Mouse (Mus musculus) heart, embryonic 12.5 days (tissue): ENCODE measurements around the gene Gm15517. TPM values are rescaled to one million over a fixed set of nuclear protein-coding genes. Genes with fewer than 3 reads are reported as not detected.
"Not testable (repeated sequence)": the region's sequence is repeated elsewhere in the genome, so short reads cannot be mapped to it uniquely, and the experiment has no call there.

Experiments used
- ATAC-seq: fragments of 200-750 bp; cut with Nextera tagmentation; 2 replicates; pipeline ENCODE4 v1.8.0; 2017; ENCODE audit warnings: moderate TSS enrichment, moderate library complexity; ENCODE audit not compliant: insufficient number of reproducible peaks, low FRiP score
- H3K27ac ChIP-seq: fragments of 300-500 bp; sonication (generic); 2 replicates; pipeline ENCODE4 v1.5.1; 2016; ENCODE audit warnings: mild to moderate bottlenecking, moderate library complexity; ENCODE audit not compliant: poor library complexity, severe bottlenecking
- H3K27me3 ChIP-seq: fragments of 300-500 bp; sonication (generic); replicated peaks from 2 replicates; pipeline ENCODE4 v1.6.1; 2016; ENCODE audit warnings: mild to moderate bottlenecking, moderate library complexity
- H3K36me3 ChIP-seq: fragments of 300-500 bp; sonication (generic); 2 replicates; pipeline ENCODE4 v1.6.1; 2016; ENCODE audit warnings: mild to moderate bottlenecking, moderate library complexity
- H3K4me1 ChIP-seq: fragments of 300-500 bp; sonication (generic); replicated peaks from 2 replicates; pipeline ENCODE4 v1.6.1; 2016; ENCODE audit warnings: mild to moderate bottlenecking
- H3K4me2 ChIP-seq: fragments of 300-500 bp; sonication (generic); 2 replicates; pipeline ENCODE4 v1.6.1; 2016; ENCODE audit warnings: mild to moderate bottlenecking, moderate library complexity
- H3K4me3 ChIP-seq: fragments of 300-500 bp; sonication (generic); 2 replicates; pipeline ENCODE4 v1.5.1; 2016; ENCODE audit warnings: mild to moderate bottlenecking
- H3K9ac ChIP-seq: fragments of 300-500 bp; sonication (generic); 2 replicates; pipeline ENCODE4 v1.6.1; 2016; ENCODE audit warnings: mild to moderate bottlenecking, moderate library complexity
- H3K9me3 ChIP-seq: fragments of 300-500 bp; sonication (generic); replicated peaks from 2 replicates; pipeline ENCODE4 v1.6.1; 2016; ENCODE audit warnings: mild to moderate bottlenecking, moderate library complexity
- WGBS: fragments of 180-500 bp; shearing (Covaris S2); methylation state at CpG from one replicate; pipeline ENCODE4 v1.1.7; 2016; 5-methylcytosine and 5-hydroxymethylcytosine counted together
- polyA plus RNA-seq: library from polyadenylated mRNA; unstranded; fragments of >200 nt; fragmentation: Nextera tagmentation; extraction: Ambion mirVana; gene quantifications from 2 replicates; pipeline ENCODE4 v1.2.1, GENCODE M21; 2016

Gene Gm15517
- not detected in 2 replicates for polyA plus RNA-seq

GRCm38 (mm10) chr7:44261147-44261546 lies at the start of gene Gm15517:
TSS of gene Gm15517 (plus strand) at chr7:44261447.
- Histone ChIP-seq H3K4me1 (0 out of 2 replicates have a peak, but pooled peaks cover 3% of the 10 kb centered on the region), H3K27ac (no peak within 1 kb of the TSS), H3K36me3 (no peaks in the 10 kb centered on the region), H3K9me3 (no peaks in the 10 kb centered on the region), H3K27me3 (peaks cover 50% of the 10 kb centered on the region), H3K4me2 (no peak within 1 kb of the TSS), H3K9ac (no peak within 1 kb of the TSS), H3K4me3 (no peak within 1 kb of the TSS)
- 58% methylated on average over 5 of the region's 5 CpGs for WGBS
- no peak for ATAC-seq

- H3K4me1 ChIP-seq, result no peaks in the 10 kb centered on the region
- no peak within 1 kb of the TSS for H3K9ac ChIP-seq
- no peak within 1 kb of the TSS for H3K4me2 ChIP-seq
- H3K27ac ChIP-seq, result no peak within 1 kb of the TSS
- 62% methylated on average over 1 of the region's 1 CpGs for WGBS
- no peak within 1 kb of the TSS for H3K4me3 ChIP-seq
- H3K9me3 ChIP-seq, result no peaks in the 10 kb centered on the region
- ATAC-seq, result no peak
- no peaks in the 10 kb centered on the region for H3K36me3 ChIP-seq
- peaks cover 7% of the 10 kb centered on the region; the same call in 1 of the 2 replicates for H3K27me3 ChIP-seq
These were observed 45.6 kb upstream of the Gm15517 start, which contains the start of gene Klk1b5 for GRCm38 (mm10) chr7:44215645-44216044. TSS of gene Klk1b5 (plus strand) at chr7:44215945.

- not testable (repeated sequence) for H3K27me3 ChIP-seq, H3K4me1 ChIP-seq, H3K36me3 ChIP-seq, H3K4me3 ChIP-seq, H3K9me3 ChIP-seq, H3K9ac ChIP-seq, H3K27ac ChIP-seq, H3K4me2 ChIP-seq
- ATAC-seq, result peak; percentile 39; the same call in 1 of the 2 replicates
- 57% methylated on average over 8 of the region's 10 CpGs for WGBS
These were observed 39.6 kb upstream of the Gm15517 start for GRCm38 (mm10) chr7:44221601-44222000.

GRCm38 (mm10) chr7:44222335-44222734 lies 38.9 kb upstream of the Gm15517 start:
- H3K9ac ChIP-seq, H3K36me3 ChIP-seq, H3K4me2 ChIP-seq, H3K27me3 ChIP-seq, H3K9me3 ChIP-seq, H3K27ac ChIP-seq, ATAC-seq, H3K4me1 ChIP-seq, H3K4me3 ChIP-seq: not testable (repeated sequence)
- 54% methylated on average over 6 of the region's 6 CpGs for WGBS

- no peaks in the 10 kb centered on the region for H3K4me1 ChIP-seq
- H3K4me2 ChIP-seq, result no peak within 1 kb of the TSS
- H3K27me3 ChIP-seq, result no peaks in the 10 kb centered on the region
- no peak within 1 kb of the TSS for H3K4me3 ChIP-seq
- no peaks in the 10 kb centered on the region for H3K9me3 ChIP-seq
- 43% methylated on average over 1 of the region's 1 CpGs for WGBS
- ATAC-seq, result no peak
- H3K27ac ChIP-seq, result no peak within 1 kb of the TSS
- H3K9ac ChIP-seq, result no peak within 1 kb of the TSS
- H3K36me3 ChIP-seq, result no peaks in the 10 kb centered on the region
These were observed 36.2 kb upstream of the Gm15517 start, which contains the start of gene Klk1 for GRCm38 (mm10) chr7:44225076-44225475. TSS of gene Klk1 (plus strand) at chr7:44225360.

- no peak for ATAC-seq
These were observed 25.3 kb upstream of the Gm15517 start, which contains the start of gene Gm36864 for GRCm38 (mm10) chr7:44235909-44236308. TSS of gene Gm36864 (plus strand) at chr7:44236177.

GRCm38 (mm10) chr7:44239913-44240312 lies 21.3 kb upstream of the Gm15517 start:
- Histone ChIP-seq H3K27me3 (no peaks in the 10 kb centered on the region), H3K4me2 (no peak overlapping the region), H3K4me1 (no peaks in the 10 kb centered on the region), H3K9ac (no peak overlapping the region), H3K27ac (no peak overlapping the region), H3K4me3 (no peak overlapping the region), H3K9me3 (peaks cover 3% of the 10 kb centered on the region; the same call in 1 of the 2 replicates), H3K36me3 (no peaks in the 10 kb centered on the region)
- 59% methylated on average over 2 of the region's 2 CpGs for WGBS
- no peak for ATAC-seq

More at GRCm38 (mm10) chr7:44235909-44236308, 25.3 kb upstream of the Gm15517 start, which contains the start of gene Gm36864:
- Histone ChIP-seq H3K4me1 (no peaks in the 10 kb centered on the region), H3K27ac (no peak within 1 kb of the TSS), H3K36me3 (no peaks in the 10 kb centered on the region), H3K9me3 (no peaks in the 10 kb centered on the region; the same call in 1 of the 2 replicates), H3K9ac (no peak within 1 kb of the TSS), H3K4me2 (no peak within 1 kb of the TSS), H3K27me3 (peaks cover 4% of the 10 kb centered on the region; the same call in 1 of the 2 replicates), H3K4me3 (no peak within 1 kb of the TSS)
- WGBS, result 73% methylated on average over 3 of the region's 3 CpGs

GRCm38 (mm10) chr7:44240712-44241111 lies 20.5 kb upstream of the Gm15517 start:
- no peaks in the 10 kb centered on the region for H3K27me3 ChIP-seq
- H3K9me3 ChIP-seq, result peaks cover 3% of the 10 kb centered on the region; the same call in 1 of the 2 replicates
- no peak for ATAC-seq
- no peak overlapping the region for H3K4me3 ChIP-seq
- no peak overlapping the region for H3K27ac ChIP-seq
- H3K36me3 ChIP-seq, result no peaks in the 10 kb centered on the region
- no peak overlapping the region for H3K9ac ChIP-seq
- H3K4me1 ChIP-seq, result peaks cover 8% of the 10 kb centered on the region
- H3K4me2 ChIP-seq, result no peak overlapping the region
- 46% methylated on average over 1 of the region's 1 CpGs for WGBS

- ATAC-seq, result no peak
These were observed 20.1 kb upstream of the Gm15517 start for GRCm38 (mm10) chr7:44241163-44241562.

GRCm38 (mm10) chr7:44244080-44244479 lies 17.2 kb upstream of the Gm15517 start:
- Histone ChIP-seq H3K4me3 (no peak overlapping the region), H3K9ac (no peak overlapping the region), H3K4me2 (no peak overlapping the region), H3K27me3 (no peaks in the 10 kb centered on the region), H3K27ac (no peak overlapping the region), H3K9me3 (peaks cover 3% of the 10 kb centered on the region; the same call in 1 of the 2 replicates), H3K4me1 (peaks cover 20% of the 10 kb centered on the region), H3K36me3 (peaks cover 13% of the 10 kb centered on the region)
- no peak for ATAC-seq
- WGBS, result 57% methylated on average over 1 of the region's 1 CpGs

More at GRCm38 (mm10) chr7:44241163-44241562, 20.1 kb upstream of the Gm15517 start:
- no peak overlapping the region for H3K4me3 ChIP-seq
- H3K4me1 ChIP-seq, result peaks cover 8% of the 10 kb centered on the region
- H3K9ac ChIP-seq, result no peak overlapping the region
- no peak overlapping the region for H3K27ac ChIP-seq
- H3K4me2 ChIP-seq, result no peak overlapping the region
- WGBS, result 57% methylated on average over 2 of the region's 2 CpGs
- no peaks in the 10 kb centered on the region for H3K27me3 ChIP-seq
- peaks cover 3% of the 10 kb centered on the region; the same call in 1 of the 2 replicates for H3K9me3 ChIP-seq
- H3K36me3 ChIP-seq, result no peaks in the 10 kb centered on the region

- ATAC-seq, result peak; percentile 92
- Histone ChIP-seq H3K4me2 (peak within 1 kb of the TSS; percentile 81), H3K4me3 (peak within 1 kb of the TSS; percentile 89), H3K27me3 (no peaks in the 10 kb centered on the region), H3K9ac (peak within 1 kb of the TSS; percentile 92), H3K36me3 (peaks cover 33% of the 10 kb centered on the region), H3K4me1 (peaks cover 28% of the 10 kb centered on the region), H3K27ac (peak within 1 kb of the TSS; percentile 93), H3K9me3 (0 out of 2 replicates have a peak, but pooled peaks cover 3% of the 10 kb centered on the region)
- under 1% methylated on average over 62 of the region's 62 CpGs for WGBS
These were observed 14.9 kb upstream of the Gm15517 start, which contains the start of the genes 1700028J19Rik and 2410002F23Rik for GRCm38 (mm10) chr7:44246055-44246983. TSS of gene 1700028J19Rik (minus strand) at chr7:44246695. TSS of gene 2410002F23Rik (plus strand) at chr7:44246722.
